Comparison of ENCODE assay signal across 25 mouse cellular contexts in the genomic region with DNA sequence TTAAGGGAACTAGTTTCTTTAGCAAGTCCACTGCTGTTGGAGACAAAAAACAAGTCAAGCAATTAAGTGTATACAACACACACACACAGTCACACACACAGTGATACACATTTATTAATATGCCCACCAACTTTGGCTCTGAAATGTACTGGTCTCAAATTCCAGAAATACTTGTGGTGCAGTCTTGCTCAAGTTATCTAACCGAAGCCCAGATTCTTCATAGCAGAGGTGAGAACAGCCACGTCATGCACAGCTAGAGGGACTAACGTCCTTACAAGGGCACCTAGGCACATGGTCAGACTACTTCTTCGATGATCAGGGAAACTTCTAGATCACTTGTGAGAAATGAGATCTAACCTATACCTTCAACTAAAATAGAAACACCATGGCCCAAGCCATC. TPM values are rescaled to one million over a fixed set of nuclear protein-coding genes. Genes with fewer than 3 reads are reported as not detected.
A peak's percentile ranks its signal among the peaks of the same experiment; 100 is the strongest.
DNase-seq lines count a peak whose midpoint lies in the region; ATAC-seq and TF ChIP-seq lines count a peak whose summit lies in the region.
"Had no signal": no experiment of that assay in that cellular context is flagged by ENCODE, and none has a peak within 500 bp of the region (broad histone marks: within the 10 kb centered on the region; RNA-seq: fewer than 3 reads in every experiment).

No protein-coding gene starts in this region.

- TF ChIP-seq CTCF in heart, postnatal 0 days (IDR thresholded peaks at IDR 0.05; ENCODE audit: low read depth), result no peak

- intact Hi-C loops in heart, postnatal 25 days (cut with DNase I), result no loop called here
- intact Hi-C loops in left cerebral cortex, postnatal 14 days (cut with DNase I), result no loop called here

- 0 out of 2 replicates have a peak overlapping the region, but pooled peaks have one; percentile 17 for H3K27ac ChIP-seq in heart, embryonic 10.5 days
- H3K27ac ChIP-seq in heart, postnatal 0 days (ENCODE audit: low read depth), result peak overlapping the region; percentile 62
- no peak overlapping the region for H3K27ac ChIP-seq in forebrain, embryonic 10.5 days
- H3K27ac ChIP-seq: embryonic facial prominence, embryonic 12.5 days; forebrain, embryonic 12.5 days; hindbrain, embryonic 12.5 days had no signal

- no peaks in the 10 kb centered on the region for H3K9me3 ChIP-seq in heart, embryonic 10.5 days
- no peaks in the 10 kb centered on the region for H3K9me3 ChIP-seq in heart, postnatal 0 days (replicated peaks; ENCODE audit: control insufficient read depth, low read length)
- H3K9me3 ChIP-seq in forebrain, embryonic 10.5 days, result no peaks in the 10 kb centered on the region
- H3K9me3 ChIP-seq: embryonic facial prominence, embryonic 12.5 days; forebrain, embryonic 12.5 days; G1E; hindbrain, embryonic 12.5 days had no signal

- DNase-seq in heart, embryonic 10.5 days (ENCODE audit: low spot score), result no peak
- DNase-seq in heart, postnatal 25 days (ENCODE audit: low spot score), result no peak
- no peak for DNase-seq in heart, postnatal 0 days (ENCODE audit: low spot score)
- no peak for DNase-seq in heart, postnatal 4 days
- DNase-seq in 3134 (ENCODE audit: extremely low read depth, insufficient read length, low spot score), result peak; percentile 60
- peak; percentile 93 for DNase-seq in Muller cell, postnatal 12 days (ENCODE audit: inconsistent ontology term)
- no peak for DNase-seq in left cerebral cortex, postnatal 14 days (ENCODE audit: low spot score in 2 of 2)
- no peak for DNase-seq in forebrain, embryonic 10.5 days (ENCODE audit: extremely low spot score, low spot score)
- DNase-seq: adrenal gland, postnatal 10 days; cerebellum, adult 11-12 months; cerebellum, adult 9-10 months; cerebellum, postnatal 25 days; gastrocnemius, postnatal 14 days; heart, postnatal 36 days; kidney, adult 9 months had no signal

- peaks cover 17% of the 10 kb centered on the region for H3K4me1 ChIP-seq in heart, embryonic 10.5 days
- H3K4me1 ChIP-seq in heart, postnatal 0 days (ENCODE audit: control insufficient read depth, insufficient read depth), result peaks cover 25% of the 10 kb centered on the region
- H3K4me1 ChIP-seq in forebrain, embryonic 10.5 days, result no peaks in the 10 kb centered on the region
- H3K4me1 ChIP-seq: forebrain, embryonic 12.5 days; hindbrain, embryonic 12.5 days had no signal

- ATAC-seq in heart, postnatal 0 days (ENCODE audit: insufficient read depth, low read depth), result peak; percentile 77; the same call in 1 of the 2 replicates
- ATAC-seq: CD4-positive, CD25-positive, alpha-beta regulatory T cell, adult 4 months; forebrain, embryonic 16.5 days; hindbrain, embryonic 16.5 days; inflammation-experienced regulatory T-cells, adult 6 months; intestine, postnatal 0 days had no signal

- H3K27me3 ChIP-seq in heart, embryonic 10.5 days (ENCODE audit: insufficient read depth, poor library complexity, severe bottlenecking), result no peaks in the 10 kb centered on the region
- no peaks in the 10 kb centered on the region for H3K27me3 ChIP-seq in heart, postnatal 0 days (ENCODE audit: control insufficient read depth, insufficient read depth, low read length)
- H3K27me3 ChIP-seq in forebrain, embryonic 10.5 days (ENCODE audit: poor library complexity, severe bottlenecking), result no peaks in the 10 kb centered on the region
- H3K27me3 ChIP-seq: embryonic facial prominence, embryonic 12.5 days; forebrain, embryonic 12.5 days; hindbrain, embryonic 12.5 days had no signal

- H3K36me3 ChIP-seq in heart, embryonic 10.5 days, result peaks cover 26% of the 10 kb centered on the region
- peaks cover 29% of the 10 kb centered on the region for H3K36me3 ChIP-seq in heart, postnatal 0 days (replicated peaks; ENCODE audit: control insufficient read depth, insufficient read depth, low read length)
- H3K36me3 ChIP-seq in forebrain, embryonic 10.5 days (replicated peaks), result peaks cover 39% of the 10 kb centered on the region

- no peak overlapping the region for H3K9ac ChIP-seq in heart, postnatal 0 days (replicated peaks; ENCODE audit: low read depth, low read length)
- H3K9ac ChIP-seq: embryonic facial prominence, embryonic 12.5 days; forebrain, embryonic 12.5 days; hindbrain, embryonic 12.5 days had no signal

- no peak for TF ChIP-seq EP300 in heart, postnatal 0 days (IDR thresholded peaks at IDR 0.05; ENCODE audit: low read depth)

- H3K4me3 ChIP-seq in heart, embryonic 10.5 days, result no peak overlapping the region
- no peak overlapping the region for H3K4me3 ChIP-seq in heart, postnatal 0 days (ENCODE audit: low read depth, low read length)
- H3K4me3 ChIP-seq in forebrain, embryonic 10.5 days, result no peak overlapping the region
- H3K4me3 ChIP-seq: embryonic facial prominence, embryonic 12.5 days; forebrain, embryonic 12.5 days; hindbrain, embryonic 12.5 days had no signal

- 48% methylated on average over 4 of the region's 4 CpGs for WGBS in heart, embryonic 10.5 days
- WGBS in heart, postnatal 0 days, result 26% methylated on average over 4 of the region's 4 CpGs
- WGBS in forebrain, embryonic 10.5 days, result 93% methylated on average over 4 of the region's 4 CpGs

- no peak overlapping the region for H3K4me2 ChIP-seq in heart, postnatal 0 days (ENCODE audit: low read depth, low read length)
- H3K4me2 ChIP-seq: embryonic facial prominence, embryonic 12.5 days; forebrain, embryonic 12.5 days; heart, embryonic 11.5 days; hindbrain, embryonic 12.5 days had no signal

RNA-seq across cellular contexts. Expression of gene N4bp1, which starts 22.2 kb away (rescaled TPM):
- polyA plus RNA-seq in heart, embryonic 10.5 days (2016; fragmentation: Nextera tagmentation; extraction: Ambion mirVana), result 6.6 and 9.9 TPM in 2 replicates
- total RNA-seq in heart, postnatal 25 days (2021), result 10 to 100 TPM; 15.7 to 16.9 TPM
- 7.6 and 9.1 TPM in 2 replicates for total RNA-seq in heart, postnatal 0 days (2014; rRNA removed; ENCODE audit: low replicate concordance)
- 3.5 and 3.8 TPM in 2 replicates for polyA plus RNA-seq in heart, postnatal 0 days (2015; fragmentation: Nextera tagmentation; extraction: Ambion mirVana)
- total RNA-seq in heart, postnatal 4 days (2021), result 10 to 100 TPM; 23.3 to 24.0 TPM
- total RNA-seq in left cerebral cortex, postnatal 14 days (2021), result 10 to 100 TPM; 24.8 to 26.3 TPM
- polyA plus RNA-seq in forebrain, embryonic 10.5 days (2016; fragmentation: Nextera tagmentation; extraction: Ambion mirVana), result 9.5 and 10.6 TPM in 2 replicates

Comparison
In these comparisons a context has a peak if more than half of its experiments do, and no peak if none do; other contexts are left out.
1. DNase-seq: peak in 3134 (single experiment) and Muller cell, postnatal 12 days (single experiment); none in heart, embryonic 10.5 days (single experiment), heart, postnatal 25 days (single experiment), heart, postnatal 0 days (single experiment), heart, postnatal 4 days (single experiment), left cerebral cortex, postnatal 14 days (0 of 2) and forebrain, embryonic 10.5 days (single experiment).